Mouse (Mus musculus) gastrocnemius, postnatal 10 days (tissue): ENCODE measurements around the gene Gm21627. TPM values are rescaled to one million over a fixed set of nuclear protein-coding genes. Genes with fewer than 3 reads are reported as not detected.
"Not testable (repeated sequence)": the region's sequence is repeated elsewhere in the genome, so short reads cannot be mapped to it uniquely, and the experiment has no call there.

Source experiments
- DNase-seq: peaks from one replicate; pipeline ENCODE4 v3.0.0; 2021; ENCODE audit warnings: mixed read lengths
- long read RNA-seq, 2 experiments: library from polyadenylated mRNA; stranded (forward); transcript quantifications; one replicate each; pipeline ENCODE4 v2.0.0; 2021
- total RNA-seq, 2 experiments: library from RNA; stranded (reverse); gene quantifications; 2 replicates each; pipeline ENCODE4 v1.2.3; 2021

Gene Gm21627
- total RNA-seq, result not detected
- long read RNA-seq, experiment 1, result 0 reads
- long read RNA-seq, experiment 2, result 0 reads

DNA sequence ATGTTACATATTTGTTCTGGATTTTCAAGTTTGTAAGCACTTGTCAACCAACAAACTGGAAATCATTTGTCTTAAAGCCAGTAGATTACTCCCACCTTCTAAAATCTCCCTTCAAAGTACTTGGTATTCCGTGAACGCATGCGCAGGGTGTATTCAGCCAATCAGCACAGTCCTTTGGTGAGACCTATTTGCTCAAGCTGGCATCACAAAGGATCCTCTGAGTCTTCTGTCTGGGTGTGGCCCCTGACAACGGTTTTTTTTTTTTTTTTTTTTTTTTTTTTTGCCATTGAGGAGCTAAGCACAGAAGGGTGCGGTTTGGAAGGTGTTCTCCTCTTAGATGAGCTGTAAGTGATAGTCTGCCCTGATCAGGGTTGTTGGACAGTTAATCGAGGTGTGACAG is at the start of gene Gm21627:
TSS of gene Gm21627 (plus strand) at position 301 of the 400 bp plus-strand sequence.
- DNase-seq, result not testable (repeated sequence)
